Mouse (Mus musculus) embryonic fibroblast, embryonic 13.5 days (primary cell): ENCODE measurements at regions not wholly inside any gene's neighbourhood (a gene's known extent, or its start where the extent isn't known, plus 50 kb on each side); places are given as distances from the start of the nearest gene placed in this dataset.

ENCODE experiments used
- H3K27ac ChIP-seq: 2 replicates; pipeline ENCODE4 v1.5.1; 2012; ENCODE audit warnings: low read length, control low read depth, inconsistent platforms; ENCODE audit not compliant: insufficient read depth
- H3K4me1 ChIP-seq: 2 replicates; pipeline ENCODE4 v1.6.1; 2011; ENCODE audit warnings: low read length; ENCODE audit not compliant: control insufficient read depth, insufficient read depth
- H3K4me3 ChIP-seq: 2 replicates; pipeline ENCODE4 v1.5.1; 2011; ENCODE audit warnings: mild to moderate bottlenecking, control low read depth, low read length; ENCODE audit not compliant: insufficient read depth
- CTCF ChIP-seq: IDR thresholded peaks from 2 replicates; pipeline ENCODE4 v1.5.1; 2011; ENCODE audit warnings: mild to moderate bottlenecking, control low read depth, low read length, moderate library complexity, borderline replicate concordance; ENCODE audit not compliant: insufficient read depth
- POLR2A ChIP-seq: IDR thresholded peaks from 2 replicates; pipeline ENCODE4 v1.6.1; 2011; ENCODE audit warnings: low read depth, mild to moderate bottlenecking, control low read depth, low read length, moderate library complexity

DNA sequence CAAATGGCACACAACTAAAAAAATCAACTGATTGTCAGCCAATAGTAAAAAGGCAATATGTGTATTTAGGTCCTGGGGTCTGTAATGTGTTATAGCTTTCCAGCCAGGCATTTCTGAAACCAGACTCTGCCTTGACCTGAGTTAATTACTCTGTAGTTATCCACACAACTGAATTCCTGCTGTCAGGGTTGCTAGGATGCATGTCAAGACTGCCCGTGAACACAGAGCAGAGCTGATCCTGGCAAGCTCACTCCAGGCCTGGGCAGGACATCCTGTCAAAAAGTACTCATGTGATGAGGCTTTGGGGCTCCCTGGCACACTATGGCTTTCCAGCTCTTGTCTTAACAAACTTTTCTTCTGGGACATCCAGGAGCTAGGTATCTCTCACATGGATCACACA lies 157.2 kb downstream of the C1d start:
- Histone ChIP-seq H3K4me3 (no peak overlapping the region), H3K27ac (no peak overlapping the region), H3K4me1 (no peaks in the 10 kb centered on the region)
- TF ChIP-seq CTCF: no peak
- no peak for TF ChIP-seq POLR2A

DNA sequence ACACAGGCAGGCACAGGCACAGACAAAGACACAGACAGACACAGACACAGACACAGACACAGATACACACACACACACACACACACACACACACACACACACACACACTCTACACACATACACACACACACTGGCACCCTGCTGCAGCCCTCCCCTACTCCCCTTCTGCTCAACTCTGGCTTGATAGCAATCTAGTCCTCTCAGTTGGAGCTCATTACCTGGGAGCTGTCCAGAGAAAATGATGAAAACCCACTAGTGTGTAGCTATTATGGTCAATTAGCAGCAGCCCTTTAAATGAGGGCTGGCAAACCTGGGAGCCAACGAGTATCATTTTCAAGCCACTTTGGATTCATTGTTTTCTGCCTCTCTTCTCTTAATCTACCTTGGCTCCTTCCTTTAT lies 157.8 kb downstream of the C1d start:
- Histone ChIP-seq H3K27ac (no peak overlapping the region), H3K4me3 (no peak overlapping the region), H3K4me1 (no peaks in the 10 kb centered on the region)
- TF ChIP-seq POLR2A (no peak), CTCF (no peak)

DNA sequence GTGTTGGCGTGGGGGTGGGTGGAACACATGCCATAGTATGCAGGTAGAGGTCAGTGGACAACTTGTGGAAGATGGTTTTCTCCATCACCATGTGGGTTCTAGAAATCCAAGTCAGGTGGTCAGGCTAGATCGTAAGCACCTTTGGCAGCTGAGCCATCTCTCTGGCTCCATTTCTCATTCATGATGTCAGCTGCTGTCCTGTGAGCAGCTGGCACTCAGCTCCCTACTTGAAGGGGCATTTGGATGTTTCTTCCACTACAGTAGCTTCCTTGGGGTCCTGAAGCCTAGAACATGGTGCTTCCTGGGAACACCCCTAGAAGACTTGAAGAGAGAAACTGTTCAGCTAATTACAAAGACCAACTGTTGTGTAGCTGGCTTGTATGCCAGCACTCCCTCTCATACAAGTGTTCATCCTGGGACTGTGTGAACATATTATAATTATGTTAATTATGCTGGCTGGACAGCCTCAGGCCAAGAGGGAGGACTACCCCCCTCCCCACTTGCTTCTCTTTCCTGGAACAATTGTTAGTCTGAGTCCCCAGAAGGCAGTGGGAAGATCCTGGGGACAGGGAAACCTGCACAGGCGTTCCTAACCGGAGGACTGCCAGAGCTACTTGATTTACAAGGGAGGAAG lies 160.4 kb downstream of the C1d start:
- H3K27ac ChIP-seq: no peak overlapping the region
- no peak overlapping the region for H3K4me3 ChIP-seq
- H3K4me1 ChIP-seq: no peaks in the 10 kb centered on the region
- TF ChIP-seq CTCF (no peak), POLR2A (no peak)

DNA sequence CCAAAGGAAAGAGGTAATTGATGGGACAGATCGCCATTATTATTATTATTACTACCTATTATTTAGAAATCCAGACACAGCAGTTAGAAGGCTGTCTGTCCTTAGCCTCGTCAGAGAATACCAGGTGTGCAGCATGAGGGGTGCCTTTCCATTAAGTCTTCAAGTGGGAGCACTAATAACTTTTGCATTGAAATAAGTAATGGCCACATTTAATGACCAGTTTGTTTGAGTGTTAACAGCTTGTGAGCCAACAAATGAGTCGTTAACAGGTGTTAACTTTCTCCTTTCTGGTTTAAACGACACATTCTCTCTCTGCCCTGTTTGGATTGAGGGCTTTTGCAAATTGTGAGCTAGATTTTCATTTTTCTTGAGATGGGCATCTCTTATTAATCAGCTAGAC lies 184.8 kb downstream of the C1d start:
- Histone ChIP-seq H3K4me1 (no peaks in the 10 kb centered on the region), H3K4me3 (no peak overlapping the region), H3K27ac (no peak overlapping the region)
- TF ChIP-seq CTCF (no peak), POLR2A (no peak)

GRCm38 (mm10) chr11:17449289-17449688 lies 191.9 kb downstream of the C1d start:
- H3K4me1 ChIP-seq: no peaks in the 10 kb centered on the region; the same call in 1 of the 2 replicates
- TF ChIP-seq POLR2A: no peak
- no peak for TF ChIP-seq CTCF
- H3K4me3 ChIP-seq: no peak overlapping the region
- no peak overlapping the region for H3K27ac ChIP-seq

GRCm38 (mm10) chr11:17450360-17451045 lies 193.1 kb downstream of the C1d start:
- H3K4me3 ChIP-seq: no peak overlapping the region
- TF ChIP-seq POLR2A (no peak), CTCF (no peak)
- H3K27ac ChIP-seq: no peak overlapping the region
- H3K4me1 ChIP-seq: no peaks in the 10 kb centered on the region; the same call in 1 of the 2 replicates

DNA sequence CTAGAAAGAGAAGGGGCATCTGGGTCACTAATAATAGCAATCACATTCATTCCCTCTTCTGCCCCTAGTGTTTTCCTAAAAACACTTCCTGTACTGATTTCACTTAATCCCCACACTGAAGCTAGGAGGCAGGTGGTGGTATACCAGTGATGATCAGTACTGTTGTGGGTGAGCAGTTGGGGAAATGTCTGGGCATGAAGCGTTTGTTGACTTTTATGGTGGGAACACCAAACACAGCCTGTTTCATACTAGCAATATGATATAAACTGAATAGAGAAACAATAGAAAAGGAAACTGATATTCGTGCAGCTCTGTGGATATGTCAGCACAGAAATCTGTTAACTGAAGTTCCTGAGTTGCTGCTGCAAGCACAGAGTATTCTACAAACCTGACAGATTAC lies 194.1 kb downstream of the C1d start:
- Histone ChIP-seq H3K27ac (no peak overlapping the region), H3K4me1 (no peaks in the 10 kb centered on the region; the same call in 1 of the 2 replicates), H3K4me3 (no peak overlapping the region)
- TF ChIP-seq CTCF (no peak), POLR2A (no peak)

- Histone ChIP-seq H3K27ac (no peak overlapping the region), H3K4me1 (no peaks in the 10 kb centered on the region; the same call in 1 of the 2 replicates), H3K4me3 (no peak overlapping the region)
- no peak for TF ChIP-seq CTCF
- no peak for TF ChIP-seq POLR2A
Observed at GRCm38 (mm10) chr11:17453530-17453929, 196.2 kb downstream of the C1d start.

DNA sequence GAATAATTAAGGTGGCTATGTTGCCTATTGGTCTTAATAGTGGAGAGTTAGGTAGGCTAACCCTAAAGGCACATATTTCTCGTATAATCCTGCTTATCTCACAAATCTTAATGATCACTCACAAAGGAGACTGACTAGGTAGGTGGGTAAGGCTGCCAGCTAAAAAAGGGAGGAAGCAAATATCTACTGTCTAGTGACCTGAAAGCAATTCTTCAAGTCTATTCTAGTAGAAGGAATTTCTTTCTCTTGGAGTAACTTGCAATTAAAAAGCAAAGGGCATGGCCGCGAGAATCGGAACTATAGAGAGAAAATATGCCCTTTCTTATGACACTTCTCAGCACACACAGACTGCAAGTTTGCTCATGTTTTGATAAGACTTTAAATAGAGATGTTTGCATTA lies 201.6 kb downstream of the C1d start:
- H3K27ac ChIP-seq: no peak overlapping the region
- TF ChIP-seq POLR2A: no peak
- H3K4me3 ChIP-seq: no peak overlapping the region
- no peaks in the 10 kb centered on the region; the same call in 1 of the 2 replicates for H3K4me1 ChIP-seq
